Mouse (Mus musculus): ENCODE measurements around the gene Pkd2. TPM values are rescaled to one million over a fixed set of nuclear protein-coding genes. Genes with fewer than 3 reads are reported as not detected.

Pkd2 gene
- polyA plus RNA-seq (2014; fragmentation: Illumina TruSeq; extraction: RNeasy Lipid Tissue Mini Kit (QIAGEN cat#74804); ENCODE audit: low read depth, low replicate concordance): 50.5 TPM

GRCm38 (mm10) chr5:104458832-104459705 is at the start of gene Pkd2:
Gene Pkd2, plus strand, starts transcription at chr5:104459450.

GRCm38 (mm10) chr5:104434835-104435301 is 24.4 kb upstream of the Pkd2 start, which contains the start of gene Spp1:
Gene Spp1, plus strand, starts transcription at chr5:104435118.

GRCm38 (mm10) chr5:104508195-104508891 is 49.1 kb downstream of the Pkd2 start, which contains the start of gene BC005561:
Gene BC005561, plus strand, starts transcription at chr5:104508352.

Other genes starting within 250 kb of the Pkd2 start
- not detected for gene Ibsp, start 160.3 kb upstream of the Pkd2 start, polyA plus RNA-seq (2014; fragmentation: Illumina TruSeq; extraction: RNeasy Lipid Tissue Mini Kit (QIAGEN cat#74804); ENCODE audit: low read depth, low replicate concordance)
- gene Mepe, start 134.1 kb upstream of the Pkd2 start, polyA plus RNA-seq (2014; fragmentation: Illumina TruSeq; extraction: RNeasy Lipid Tissue Mini Kit (QIAGEN cat#74804); ENCODE audit: low read depth, low replicate concordance): not detected
- gene Spp1, start 24.3 kb upstream of the Pkd2 start, polyA plus RNA-seq (2014; fragmentation: Illumina TruSeq; extraction: RNeasy Lipid Tissue Mini Kit (QIAGEN cat#74804); ENCODE audit: low read depth, low replicate concordance): 0.85 TPM
- 15.4 TPM for gene BC005561, start 48.9 kb downstream of the Pkd2 start, polyA plus RNA-seq (2014; fragmentation: Illumina TruSeq; extraction: RNeasy Lipid Tissue Mini Kit (QIAGEN cat#74804); ENCODE audit: low read depth, low replicate concordance)